Mouse (Mus musculus): ENCODE measurements at regions not wholly inside any gene's neighbourhood (a gene's known extent, or its start where the extent isn't known, plus 50 kb on each side); places are given as distances from the start of the nearest gene placed in this dataset.

- no peak for DNase-seq (ENCODE audit: low spot score)
- 44% methylated on average over 8 of the region's 8 CpGs for WGBS
- Histone ChIP-seq H3K27me3 (ENCODE audit: insufficient read depth, low read length) (no peaks in the 10 kb centered on the region), H3K4me1 (ENCODE audit: insufficient read depth, low read length) (no peaks in the 10 kb centered on the region), H3K4me2 (ENCODE audit: low read depth, low read length, poor library complexity, severe bottlenecking) (no peak overlapping the region), H3K9ac (replicated peaks; ENCODE audit: low read length, poor library complexity, severe bottlenecking) (no peak overlapping the region), H3K9me3 (ENCODE audit: low read length) (no peaks in the 10 kb centered on the region), H3K27ac (ENCODE audit: low read depth, low read length) (no peak overlapping the region), H3K36me3 (ENCODE audit: insufficient read depth, low read length) (no peaks in the 10 kb centered on the region), H3K4me3 (ENCODE audit: low read depth, low read length) (no peak overlapping the region)
- no peak for ATAC-seq (ENCODE audit: low FRiP score)
- TF ChIP-seq CTCF (IDR thresholded peaks at IDR 0.05): no peak
These were observed 76.0 kb upstream of the Arid5b start for GRCm38 (mm10) chr10:68354335-68355231.

DNA sequence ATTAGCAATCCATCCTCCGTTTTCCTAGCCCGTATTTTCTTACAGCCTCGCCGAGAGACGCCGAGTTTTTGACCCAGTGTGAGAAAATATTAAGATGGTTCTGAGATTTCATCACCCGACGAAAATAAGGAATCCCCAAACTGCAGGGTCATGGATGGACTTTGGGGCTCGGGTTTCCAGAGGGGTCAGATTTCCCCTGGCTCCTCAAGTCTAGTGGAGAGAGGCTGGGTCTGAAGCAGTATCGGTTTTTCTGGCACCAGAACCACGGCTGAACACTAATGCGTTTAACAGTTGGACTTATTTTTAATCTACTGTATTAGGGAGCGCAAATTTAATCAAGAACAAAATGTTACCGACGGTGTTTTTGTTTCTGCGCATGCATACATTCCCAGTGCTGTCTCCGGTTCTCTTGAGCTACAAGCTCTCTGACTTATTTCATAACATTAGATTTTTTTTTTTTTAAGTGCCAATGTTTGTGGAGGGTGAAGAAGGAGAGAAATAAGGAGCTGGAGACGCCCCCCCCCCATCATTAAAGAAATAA, 75.2 kb upstream of the Arid5b start:
- H3K4me3 ChIP-seq (ENCODE audit: low read depth, low read length): no peak overlapping the region
- ATAC-seq (ENCODE audit: low FRiP score): no peak
- no peak overlapping the region for H3K4me2 ChIP-seq (ENCODE audit: low read depth, low read length, poor library complexity, severe bottlenecking)

GRCm38 (mm10) chr10:68351841-68352555, 73.5 kb upstream of the Arid5b start:
- Histone ChIP-seq H3K27ac (ENCODE audit: low read depth, low read length) (no peak overlapping the region), H3K36me3 (ENCODE audit: insufficient read depth, low read length) (no peaks in the 10 kb centered on the region), H3K4me3 (ENCODE audit: low read depth, low read length) (no peak overlapping the region), H3K4me2 (ENCODE audit: low read depth, low read length, poor library complexity, severe bottlenecking) (no peak overlapping the region), H3K9ac (replicated peaks; ENCODE audit: low read length, poor library complexity, severe bottlenecking) (no peak overlapping the region), H3K27me3 (ENCODE audit: insufficient read depth, low read length) (no peaks in the 10 kb centered on the region), H3K4me1 (ENCODE audit: insufficient read depth, low read length) (no peaks in the 10 kb centered on the region), H3K9me3 (ENCODE audit: low read length) (no peaks in the 10 kb centered on the region)
- ATAC-seq (ENCODE audit: low FRiP score) (no peak), DNase-seq (ENCODE audit: low spot score) (no peak)
- WGBS: 72% methylated on average over 8 of the region's 8 CpGs
- no peak for TF ChIP-seq CTCF (IDR thresholded peaks at IDR 0.05)

More for the DNA sequence above, 75.2 kb upstream of the Arid5b start:
- H3K9ac ChIP-seq (replicated peaks; ENCODE audit: low read length, poor library complexity, severe bottlenecking): no peak overlapping the region
- no peaks in the 10 kb centered on the region for H3K36me3 ChIP-seq (ENCODE audit: insufficient read depth, low read length)
- no peaks in the 10 kb centered on the region for H3K27me3 ChIP-seq (ENCODE audit: insufficient read depth, low read length)
- WGBS: 79% methylated on average over 18 of the region's 18 CpGs
- H3K4me1 ChIP-seq (ENCODE audit: insufficient read depth, low read length): no peaks in the 10 kb centered on the region
- H3K27ac ChIP-seq (ENCODE audit: low read depth, low read length): no peak overlapping the region
- TF ChIP-seq CTCF (IDR thresholded peaks at IDR 0.05): no peak
- no peaks in the 10 kb centered on the region for H3K9me3 ChIP-seq (ENCODE audit: low read length)
- no peak for DNase-seq (ENCODE audit: low spot score)

DNA sequence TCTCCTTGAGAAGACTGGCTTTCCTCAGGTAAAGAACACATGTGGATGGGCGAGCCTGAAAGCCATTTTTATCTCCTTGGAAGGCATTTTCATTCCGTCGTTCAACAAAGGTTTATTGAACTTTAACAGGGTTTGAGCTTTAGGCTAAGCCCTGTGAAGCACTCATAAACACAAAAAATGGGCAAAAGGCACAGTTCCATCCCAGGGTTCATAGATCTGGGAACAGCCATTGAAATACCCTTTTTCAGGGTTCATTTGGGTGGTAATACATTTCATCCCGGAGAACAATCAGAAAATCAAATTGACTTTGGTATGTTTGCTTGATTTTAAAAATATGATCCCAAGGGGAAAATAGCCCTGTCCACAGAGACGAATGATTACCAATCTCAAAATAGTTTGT, 72.9 kb upstream of the Arid5b start:
- Histone ChIP-seq H3K36me3 (ENCODE audit: insufficient read depth, low read length) (no peaks in the 10 kb centered on the region), H3K27me3 (ENCODE audit: insufficient read depth, low read length) (no peaks in the 10 kb centered on the region), H3K4me1 (ENCODE audit: insufficient read depth, low read length) (no peaks in the 10 kb centered on the region), H3K4me3 (ENCODE audit: low read depth, low read length) (no peak overlapping the region), H3K9me3 (ENCODE audit: low read length) (no peaks in the 10 kb centered on the region), H3K27ac (ENCODE audit: low read depth, low read length) (no peak overlapping the region), H3K9ac (replicated peaks; ENCODE audit: low read length, poor library complexity, severe bottlenecking) (no peak overlapping the region), H3K4me2 (ENCODE audit: low read depth, low read length, poor library complexity, severe bottlenecking) (no peak overlapping the region)
- WGBS: 74% methylated on average over 5 of the region's 5 CpGs
- ATAC-seq (ENCODE audit: low FRiP score): no peak
- no peak for DNase-seq (ENCODE audit: low spot score)
- no peak for TF ChIP-seq CTCF (IDR thresholded peaks at IDR 0.05)

DNA sequence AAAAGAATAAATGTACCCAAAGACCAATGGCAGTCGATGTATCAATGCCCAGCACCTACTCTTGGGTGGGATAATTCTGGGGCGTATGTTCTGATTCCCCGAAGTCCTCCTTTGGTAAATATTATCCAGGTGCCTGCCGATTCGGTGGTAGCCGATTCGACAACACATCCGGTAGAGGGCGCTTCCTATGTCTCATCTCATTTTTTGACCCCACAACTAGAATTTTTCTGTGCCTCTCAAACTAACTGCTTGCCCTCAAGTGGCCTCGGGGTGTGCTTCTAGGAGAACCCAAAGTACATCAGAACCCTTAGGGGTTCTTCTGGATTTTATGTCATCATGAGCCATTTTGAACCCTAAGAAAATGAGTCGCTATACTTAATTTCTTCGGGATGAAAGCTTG, 72.3 kb upstream of the Arid5b start:
- DNase-seq (ENCODE audit: low spot score): no peak
- no peak for TF ChIP-seq CTCF (IDR thresholded peaks at IDR 0.05)
- WGBS: 87% methylated on average over 12 of the region's 12 CpGs
- Histone ChIP-seq H3K36me3 (ENCODE audit: insufficient read depth, low read length) (no peaks in the 10 kb centered on the region), H3K9ac (replicated peaks; ENCODE audit: low read length, poor library complexity, severe bottlenecking) (no peak overlapping the region), H3K27ac (ENCODE audit: low read depth, low read length) (no peak overlapping the region), H3K27me3 (ENCODE audit: insufficient read depth, low read length) (no peaks in the 10 kb centered on the region), H3K4me2 (ENCODE audit: low read depth, low read length, poor library complexity, severe bottlenecking) (no peak overlapping the region), H3K4me1 (ENCODE audit: insufficient read depth, low read length) (no peaks in the 10 kb centered on the region), H3K9me3 (ENCODE audit: low read length) (no peaks in the 10 kb centered on the region), H3K4me3 (ENCODE audit: low read depth, low read length) (no peak overlapping the region)
- no peak for ATAC-seq (ENCODE audit: low FRiP score)

DNA sequence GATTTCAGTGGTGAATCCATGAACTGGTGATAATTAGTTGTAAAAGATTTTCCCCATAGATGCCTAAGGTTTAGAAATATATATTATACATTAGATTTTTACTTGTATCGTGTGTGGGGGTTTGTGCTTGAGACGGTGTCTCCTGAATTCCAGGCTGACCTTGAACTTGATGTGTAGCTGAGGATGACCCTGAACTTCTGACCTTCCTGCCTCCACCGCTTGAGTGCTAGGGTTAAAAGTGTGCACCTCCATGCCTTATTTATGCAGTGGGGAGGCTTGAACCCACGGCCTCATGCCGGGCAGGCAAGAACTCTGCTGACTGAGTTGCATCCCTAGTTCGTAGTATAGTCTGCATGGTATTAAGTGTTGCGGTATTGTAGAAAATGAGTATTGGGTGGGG, 69.3 kb upstream of the Arid5b start:
- WGBS: 94% methylated on average over 7 of the region's 7 CpGs
- no peak overlapping the region for H3K9ac ChIP-seq (replicated peaks; ENCODE audit: low read length, poor library complexity, severe bottlenecking)
- H3K27ac ChIP-seq (ENCODE audit: low read depth, low read length): no peak overlapping the region
- no peaks in the 10 kb centered on the region for H3K4me1 ChIP-seq (ENCODE audit: insufficient read depth, low read length)
- H3K36me3 ChIP-seq (ENCODE audit: insufficient read depth, low read length): no peaks in the 10 kb centered on the region
- H3K27me3 ChIP-seq (ENCODE audit: insufficient read depth, low read length): no peaks in the 10 kb centered on the region
- H3K9me3 ChIP-seq (ENCODE audit: low read length): peaks cover 4% of the 10 kb centered on the region; the same call in 1 of the 2 replicates
- TF ChIP-seq CTCF (IDR thresholded peaks at IDR 0.05): no peak
- ATAC-seq (ENCODE audit: low FRiP score) (no peak), DNase-seq (ENCODE audit: low spot score) (no peak)
- no peak overlapping the region for H3K4me2 ChIP-seq (ENCODE audit: low read depth, low read length, poor library complexity, severe bottlenecking)
- no peak overlapping the region for H3K4me3 ChIP-seq (ENCODE audit: low read depth, low read length)

All from midbrain, postnatal 0 days (tissue).